9 mouse cellular contexts compared by ENCODE assay signal in the genomic region with DNA sequence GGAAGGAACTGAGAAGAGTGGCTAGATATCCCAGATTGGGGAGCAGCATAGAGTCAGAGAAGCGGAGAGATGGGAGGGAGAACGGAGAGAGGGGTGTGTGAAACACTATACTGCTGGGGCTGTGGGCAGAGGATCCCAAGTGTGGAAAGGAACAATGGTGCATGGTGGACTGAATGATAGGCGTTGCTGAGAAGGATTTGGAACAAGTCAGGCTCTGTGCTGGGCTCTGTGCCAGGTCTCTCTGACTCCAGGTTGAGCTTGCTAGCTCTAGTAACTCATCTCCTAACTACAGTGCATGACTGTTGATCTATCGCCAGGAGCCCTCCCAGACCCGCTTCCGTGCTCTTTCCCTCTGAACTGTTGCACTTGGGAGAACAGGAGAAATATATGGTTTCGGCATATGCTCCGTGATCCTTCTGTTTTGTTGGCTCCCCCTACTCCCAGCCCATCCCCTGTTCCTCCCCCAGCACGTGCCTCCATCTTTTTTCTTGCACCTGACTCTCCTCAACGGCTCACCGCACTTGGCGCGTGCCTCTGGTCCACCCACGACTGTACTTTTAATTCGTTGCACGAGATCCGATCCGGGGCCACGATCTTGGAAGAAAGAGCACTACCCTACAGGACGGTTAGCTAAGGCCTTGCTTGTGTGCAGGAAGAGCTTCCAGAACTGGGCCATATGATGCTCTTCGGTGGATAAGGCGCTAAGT. TPM values are rescaled to one million over a fixed set of nuclear protein-coding genes. Genes with fewer than 3 reads are reported as not detected.
DNase-seq lines count a peak whose midpoint lies in the region; ATAC-seq and TF ChIP-seq lines count a peak whose summit lies in the region.
"Had no signal": no experiment of that assay in that cellular context is flagged by ENCODE, and none has a peak within 500 bp of the region (broad histone marks: within the 10 kb centered on the region; RNA-seq: fewer than 3 reads in every experiment).

A gene (plus strand): TSS at position 584 of the 707 bp plus-strand sequence.

- H3K4me2 ChIP-seq in heart, postnatal 0 days (ENCODE audit: low read depth, low read length), result peak within 1 kb of the TSS; percentile 54

- TF ChIP-seq EP300 in heart, postnatal 0 days (IDR thresholded peaks at IDR 0.05; ENCODE audit: low read depth), result no peak

- H3K9ac ChIP-seq in heart, postnatal 0 days (replicated peaks; ENCODE audit: low read depth, low read length), result no peak within 1 kb of the TSS

- 73% methylated on average over 22 of the region's 22 CpGs for WGBS in heart, postnatal 0 days

- no peak for ATAC-seq in heart, postnatal 0 days (ENCODE audit: insufficient read depth, low read depth)
- no peak for ATAC-seq in granulocyte monocyte progenitor cell, adult 5-6 weeks (replicated peaks; ENCODE audit: poor library complexity, severe bottlenecking)

- no peaks in the 10 kb centered on the region for H3K9me3 ChIP-seq in heart, postnatal 0 days (replicated peaks; ENCODE audit: control insufficient read depth, low read length)

- H3K4me3 ChIP-seq in heart, postnatal 0 days (ENCODE audit: low read depth, low read length), result peak within 1 kb of the TSS; percentile 26; the same call in 1 of the 2 replicates

- no peak within 1 kb of the TSS for H3K27ac ChIP-seq in heart, postnatal 0 days (ENCODE audit: low read depth)

- peaks cover 3% of the 10 kb centered on the region; the same call in 1 of the 2 replicates for H3K4me1 ChIP-seq in heart, postnatal 0 days (ENCODE audit: control insufficient read depth, insufficient read depth)

- no peaks in the 10 kb centered on the region for H3K36me3 ChIP-seq in heart, postnatal 0 days (replicated peaks; ENCODE audit: control insufficient read depth, insufficient read depth, low read length)

- DNase-seq in lung, postnatal 10 days, result peak; percentile 4
- no peak for DNase-seq in lung, adult 18-20 months
- peak; percentile 75 to 78 for DNase-seq in cerebellum, postnatal 10 days
- DNase-seq in heart, postnatal 0 days (ENCODE audit: low spot score), result no peak
- DNase-seq in kidney, postnatal 14 days, result peak; percentile 68
- DNase-seq in right cerebral cortex, postnatal 4 days, result peak; percentile 36
- DNase-seq in thymus, postnatal 10 days (ENCODE audit: low spot score in 2 of 2), result no peak

- peaks cover 7% of the 10 kb centered on the region; the same call in 1 of the 2 replicates for H3K27me3 ChIP-seq in heart, postnatal 0 days (ENCODE audit: control insufficient read depth, insufficient read depth, low read length)

- TF ChIP-seq CTCF in heart, postnatal 0 days (IDR thresholded peaks at IDR 0.05; ENCODE audit: low read depth), result no peak

RNA-seq across cellular contexts. Expression of the gene that starts here (rescaled TPM):
- not detected in 2 replicates for total RNA-seq in heart, postnatal 0 days (2014; rRNA removed; ENCODE audit: low replicate concordance)
- not detected in 2 replicates for polyA plus RNA-seq in heart, postnatal 0 days (2015; fragmentation: Nextera tagmentation; extraction: Ambion mirVana)
- not detected in 2 replicates for total RNA-seq in granulocyte monocyte progenitor cell, adult 5-6 weeks (2014; fragmentation: Nextera tagmentation)
- total RNA-seq in granulocyte monocyte progenitor cell, adult 5-6 weeks (2017), result not detected in 2 replicates
- total RNA-seq: layer of hippocampus, adult 18-20 months had no signal

Comparison
In these comparisons a context has a peak if more than half of its experiments do, and no peak if none do; other contexts are left out.
1. DNase-seq: peak in lung, postnatal 10 days (single experiment), cerebellum, postnatal 10 days (2 of 2), kidney, postnatal 14 days (single experiment) and right cerebral cortex, postnatal 4 days (single experiment); none in lung, adult 18-20 months (0 of 2), heart, postnatal 0 days (single experiment) and thymus, postnatal 10 days (0 of 2).